Mouse (Mus musculus) CH12F3 (cell line): ENCODE results near the gene Thap8.

ENCODE experiments used
- in situ Hi-C: fragments of 300-500 bp; cut with MboI; formaldehyde crosslinking; loops from 2 replicates; pipeline ENCODE4 v1.14.3; 2020; ENCODE audit warnings: low sequenced_read_pairs

The Thap8 gene

DNA sequence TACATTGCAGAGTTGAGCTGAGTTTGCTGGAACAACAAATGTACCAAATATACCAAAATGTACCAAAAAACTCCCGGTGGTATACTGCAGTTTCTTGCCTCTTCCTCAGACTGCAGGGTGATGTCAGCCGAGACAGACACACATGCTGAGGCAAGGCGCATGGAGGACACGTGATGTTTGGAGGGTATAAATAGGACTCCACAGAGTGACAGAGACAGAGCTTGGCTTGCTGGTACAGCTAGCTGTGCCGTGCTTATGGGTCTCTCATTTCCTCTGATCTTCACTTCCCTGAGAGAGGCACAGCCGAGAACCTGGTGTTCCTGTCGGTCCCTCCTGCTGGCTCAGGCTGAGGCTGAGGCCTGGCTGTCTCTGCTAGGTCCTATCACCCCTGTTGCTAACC is 2.8 kb downstream of the Thap8 start:
- in situ Hi-C loops, result no loop called here

- in situ Hi-C loops, result no loop called here
Measured at GRCm38 (mm10) chr7:30286701-30287410, 7.0 kb downstream of the Thap8 start.

DNA sequence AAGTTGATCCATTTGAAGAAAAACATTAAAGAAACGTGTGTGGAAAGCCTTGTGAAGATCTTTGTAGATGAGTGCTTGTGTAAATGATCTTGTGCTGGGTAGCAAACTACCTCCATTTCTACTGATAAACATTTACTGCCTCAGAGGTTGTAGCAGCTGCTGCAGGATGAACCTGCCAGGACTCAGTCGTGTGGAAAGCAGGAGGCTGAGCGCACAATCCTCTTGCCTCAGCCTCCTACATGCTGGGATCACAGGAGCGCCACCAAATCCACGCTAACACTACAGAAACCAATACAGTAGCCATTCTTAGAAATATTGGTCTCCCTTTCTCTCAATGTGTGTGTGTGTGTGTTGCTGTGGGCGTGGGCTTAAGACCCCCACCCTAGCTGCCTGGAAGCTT is 8.2 kb downstream of the Thap8 start:
- in situ Hi-C loops, result no loop called here

- in situ Hi-C loops, result no loop called here
Measured at GRCm38 (mm10) chr7:30289071-30289713, 9.3 kb downstream of the Thap8 start.

DNA sequence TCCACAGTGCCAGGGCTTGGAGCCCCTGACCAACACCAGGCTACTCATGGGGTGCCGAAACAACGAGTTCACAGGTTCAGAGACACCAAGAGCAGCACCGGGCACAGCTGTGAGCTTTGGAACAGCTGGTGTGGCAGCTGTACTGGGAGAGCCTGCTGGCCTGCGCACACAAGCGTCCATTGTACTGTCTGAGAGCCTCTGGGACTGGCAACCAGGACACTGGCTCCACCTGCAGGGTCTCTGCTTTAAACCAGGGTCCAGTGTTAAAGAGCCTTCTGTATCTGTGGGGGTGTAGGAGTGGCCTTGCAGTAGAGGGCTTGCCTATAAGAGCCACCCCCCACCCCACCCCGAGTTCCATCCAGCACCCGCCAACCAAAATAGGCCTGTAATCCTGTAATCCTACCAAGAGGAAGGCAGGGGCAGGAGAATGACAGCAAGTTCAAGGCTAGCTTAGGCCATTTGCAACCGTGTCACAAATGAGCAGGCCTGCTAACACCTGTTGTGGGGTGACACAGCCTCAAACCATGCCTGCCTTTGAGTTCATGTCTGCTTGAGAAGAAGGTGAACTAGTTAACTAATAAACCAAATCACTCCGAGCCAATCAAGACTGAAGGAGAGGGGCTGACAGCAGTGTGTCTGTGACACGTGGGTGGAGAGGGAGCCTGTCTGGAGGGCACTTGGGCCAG is 10.0 kb downstream of the Thap8 start:
- in situ Hi-C loops, result no loop called here

GRCm38 (mm10) chr7:30291215-30292131 is 11.6 kb downstream of the Thap8 start, which contains the start of gene Clip3:
Gene Clip3, plus strand, starts transcription at chr7:30291728.
- in situ Hi-C loops, result no loop called here

DNA sequence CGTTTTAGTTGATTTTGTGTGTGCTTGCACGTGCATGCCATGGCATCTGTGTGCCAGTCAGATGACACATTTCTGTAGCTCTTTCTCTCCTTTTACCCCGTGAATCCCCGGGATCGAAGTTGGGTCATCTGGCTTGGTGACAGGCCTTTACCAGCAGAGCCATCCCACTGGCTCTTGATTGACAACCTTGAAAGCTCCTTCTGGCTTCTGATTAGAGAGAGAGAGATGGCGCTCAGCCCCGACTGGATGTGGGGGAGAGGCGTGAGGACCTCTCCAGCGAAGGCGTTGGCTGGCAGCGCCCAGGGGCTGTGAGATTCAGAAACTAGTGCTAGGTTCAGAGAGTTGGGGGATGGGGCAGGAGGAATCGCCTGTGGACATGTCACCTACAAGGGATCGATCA is 13.9 kb downstream of the Thap8 start:
- in situ Hi-C loops, result no loop called here

- in situ Hi-C loops, result no loop called here
Measured at GRCm38 (mm10) chr7:30294296-30294695, 14.4 kb downstream of the Thap8 start.

- in situ Hi-C loops, result no loop called here
Measured at GRCm38 (mm10) chr7:30295103-30295502, 15.2 kb downstream of the Thap8 start.

DNA sequence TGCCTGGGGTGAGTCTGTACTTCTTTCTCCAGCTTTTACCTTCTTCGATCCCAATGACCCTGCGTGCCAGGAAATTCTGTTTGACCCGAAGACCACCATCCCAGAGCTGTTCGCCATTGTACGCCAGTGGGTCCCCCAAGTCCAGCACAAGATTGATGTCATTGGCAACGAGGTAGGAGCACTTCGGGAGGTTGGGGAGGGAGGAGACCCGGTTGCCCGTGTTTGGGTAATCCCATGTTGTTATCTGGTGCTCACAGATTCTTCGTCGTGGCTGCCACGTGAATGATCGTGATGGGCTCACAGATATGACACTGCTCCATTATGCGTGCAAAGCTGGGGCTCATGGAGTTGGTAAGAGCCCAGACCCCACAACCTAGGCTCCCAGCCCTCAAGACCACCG is 16.9 kb downstream of the Thap8 start:
- in situ Hi-C loops, result no loop called here

DNA sequence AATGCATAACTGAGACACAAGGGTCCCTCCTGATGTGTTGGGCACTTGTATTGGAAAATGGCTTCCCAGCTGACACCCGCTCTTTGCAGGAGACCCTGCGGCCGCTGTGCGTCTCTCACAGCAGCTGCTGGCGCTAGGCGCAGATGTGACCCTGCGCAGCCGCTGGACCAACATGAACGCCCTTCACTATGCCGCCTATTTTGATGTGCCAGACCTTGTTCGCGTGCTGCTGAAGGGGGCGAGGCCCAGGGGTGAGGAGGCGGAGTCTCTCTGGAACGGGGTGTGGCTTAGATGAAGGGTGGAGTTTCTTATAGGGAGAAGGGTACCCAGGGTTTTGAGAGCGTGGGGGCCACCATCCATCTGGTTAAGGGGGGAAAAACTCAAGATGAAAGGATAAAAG is 17.4 kb downstream of the Thap8 start:
- in situ Hi-C loops, result no loop called here

GRCm38 (mm10) chr7:30300914-30301313 is 21.0 kb downstream of the Thap8 start:
- in situ Hi-C loops, result no loop called here

GRCm38 (mm10) chr7:30306083-30306779 is 26.3 kb downstream of the Thap8 start:
- in situ Hi-C loops, result no loop called here

DNA sequence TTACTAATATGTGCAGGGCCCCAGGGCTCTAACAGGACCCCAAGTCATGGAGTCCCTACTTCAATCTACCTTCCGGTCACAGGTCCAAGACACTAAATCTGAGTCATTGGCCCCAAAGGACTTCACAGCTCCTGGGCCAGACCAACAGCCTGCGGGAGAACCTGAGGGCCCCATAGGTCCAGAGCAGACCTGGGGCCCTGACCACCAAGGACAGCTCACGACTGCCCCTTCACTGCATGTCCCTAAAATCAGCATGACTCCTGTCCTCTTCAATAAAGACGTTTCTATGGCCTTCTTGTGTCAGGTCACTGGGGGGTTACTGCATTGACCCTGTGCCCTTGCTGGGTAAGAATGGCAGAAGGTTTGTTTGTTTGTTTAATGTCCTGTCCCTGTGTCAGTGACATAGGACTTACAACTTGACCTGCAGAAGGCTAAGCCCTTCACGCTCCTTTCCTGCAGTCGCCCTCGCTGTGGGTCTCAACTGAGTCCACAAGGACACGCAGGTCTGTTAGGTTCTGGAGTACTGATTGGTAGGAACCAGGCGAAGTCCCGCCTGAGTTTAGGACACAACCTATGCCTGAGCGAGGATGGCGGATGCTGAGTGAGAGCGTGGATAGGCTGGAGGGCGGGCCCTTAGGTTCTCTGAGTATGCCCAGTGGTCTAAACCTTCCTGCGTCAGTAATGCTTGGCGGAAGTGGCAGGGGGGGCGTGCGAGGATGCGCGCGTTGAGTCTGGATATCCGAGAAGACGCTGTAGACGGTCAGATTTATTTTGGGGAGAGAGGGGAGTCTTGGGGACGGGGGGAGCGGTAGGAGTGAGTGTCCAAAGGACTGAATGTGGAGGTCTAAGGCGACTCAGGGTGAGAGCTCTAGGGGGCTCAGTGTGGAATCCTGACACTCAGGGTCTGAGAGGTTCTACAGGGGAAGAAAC is 28.4 kb downstream of the Thap8 start, which contains the start of gene Alkbh6:
TSS of gene Alkbh6 (plus strand) at position 642 of the 930 bp plus-strand sequence.
- in situ Hi-C loops, result no loop called here

DNA sequence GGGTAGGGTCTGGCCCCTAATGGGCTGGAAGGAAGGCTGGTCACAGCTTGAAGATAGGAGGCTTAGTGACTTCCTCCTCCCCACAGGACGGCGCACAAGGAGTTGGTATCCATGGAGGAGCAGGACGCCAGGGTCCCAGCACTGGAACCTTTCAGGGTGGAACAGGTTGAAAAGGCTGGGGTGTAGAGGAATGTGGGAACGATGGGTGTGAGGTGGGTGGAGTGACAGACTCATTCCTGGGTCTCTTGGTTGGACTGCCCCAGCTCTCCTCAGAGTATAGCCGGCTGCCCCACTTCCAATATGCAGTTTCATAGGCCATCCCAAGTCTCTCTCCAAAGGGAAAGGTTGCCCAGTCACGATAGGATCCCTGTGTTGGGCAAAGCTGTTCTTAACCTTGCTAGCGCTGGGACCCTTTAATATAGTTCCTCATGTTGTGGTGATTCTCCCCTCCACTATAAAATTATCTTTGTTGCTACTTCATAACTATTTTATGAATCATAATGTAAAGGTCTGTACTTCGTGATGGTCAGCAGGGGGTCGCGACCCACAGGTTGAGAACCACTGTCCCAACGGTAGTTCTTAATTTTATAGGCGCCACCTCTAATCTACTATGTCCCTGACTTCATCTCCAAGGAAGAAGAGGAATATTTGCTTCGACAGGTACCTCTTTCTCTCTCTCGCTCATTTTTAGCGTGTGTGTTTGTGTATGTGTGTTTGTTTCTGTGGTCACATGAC is 29.7 kb downstream of the Thap8 start:
- in situ Hi-C loops, result no loop called here

DNA sequence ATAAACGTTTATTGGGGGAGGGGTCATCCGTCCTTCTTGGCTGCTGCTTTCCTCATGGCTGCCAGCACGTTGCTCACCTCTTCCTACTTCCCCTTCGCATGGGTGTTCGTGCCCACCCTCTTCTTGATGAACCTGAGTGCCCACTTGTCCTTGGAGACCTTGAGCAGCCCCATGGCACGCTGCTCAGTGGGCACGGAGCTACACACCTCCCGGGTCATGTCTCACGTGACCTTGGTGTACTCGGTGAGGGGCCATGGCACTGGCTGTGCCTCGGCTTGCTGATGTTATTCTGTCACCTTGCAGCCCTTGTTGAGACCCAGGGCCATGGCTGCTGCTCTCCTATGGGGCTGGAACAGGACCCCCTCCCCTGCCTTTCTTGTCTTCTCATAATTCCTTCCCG is 30.2 kb downstream of the Thap8 start:
- in situ Hi-C loops, result no loop called here

DNA sequence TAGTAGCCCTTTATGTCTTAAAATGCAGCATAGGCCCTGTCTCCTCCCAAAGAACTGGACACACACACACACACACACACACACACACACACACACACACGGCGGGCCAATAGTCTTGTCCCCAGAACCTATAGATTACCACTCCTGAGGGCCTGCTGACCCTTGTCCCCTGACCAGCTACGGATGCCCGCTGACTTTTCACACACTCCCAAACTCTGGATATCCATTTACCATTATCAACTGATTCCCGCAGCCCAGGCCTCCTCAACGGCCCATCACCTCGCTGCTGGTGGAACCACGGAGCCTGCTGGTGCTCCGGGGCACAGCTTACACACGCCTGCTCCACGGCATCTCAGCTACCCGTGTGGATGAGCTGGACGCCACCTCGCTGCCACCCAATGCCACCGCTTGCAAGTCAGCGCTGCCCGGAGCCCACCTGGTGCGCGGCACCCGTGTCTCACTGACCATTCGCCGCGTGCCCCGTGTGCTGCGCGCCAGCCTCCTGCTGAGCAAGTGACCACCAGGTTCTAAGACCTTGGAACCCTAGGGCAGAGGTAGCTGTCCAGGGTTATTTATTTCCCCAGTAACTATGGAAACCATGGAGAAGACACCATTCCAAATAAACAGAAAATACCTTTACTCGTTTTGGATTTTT is 33.9 kb downstream of the Thap8 start:
- in situ Hi-C loops, result no loop called here

GRCm38 (mm10) chr7:30314721-30315155 is 34.8 kb downstream of the Thap8 start, which contains the start of gene Syne4:
Gene Syne4, plus strand, starts transcription at chr7:30314807.
- in situ Hi-C loops, result no loop called here
